Mouse (Mus musculus) left cerebral cortex, postnatal 25 days (tissue): ENCODE measurements around the gene Adssl1. TPM values are rescaled to one million over a fixed set of nuclear protein-coding genes. Genes with fewer than 3 reads are reported as not detected.

ENCODE experiments used
- DNase-seq, 2 experiments: peaks; one replicate each; pipeline ENCODE4 v3.0.0; 2022; ENCODE audit warnings: low spot score in 2 of 2, mixed read lengths in 1 of 2
- intact Hi-C: fragments of 180-260 bp; cut with DNase I; formaldehyde crosslinking; loops from one replicate; pipeline ENCODE4 v1.15.1; 2025
- total RNA-seq, 2 experiments: library from RNA; stranded (reverse); gene quantifications; 2 replicates each; pipeline ENCODE4 v1.2.3; 2021

Adssl1 gene
- total RNA-seq, 2 experiments from 2014 or later = 16.4 to 18.2 TPM

DNA sequence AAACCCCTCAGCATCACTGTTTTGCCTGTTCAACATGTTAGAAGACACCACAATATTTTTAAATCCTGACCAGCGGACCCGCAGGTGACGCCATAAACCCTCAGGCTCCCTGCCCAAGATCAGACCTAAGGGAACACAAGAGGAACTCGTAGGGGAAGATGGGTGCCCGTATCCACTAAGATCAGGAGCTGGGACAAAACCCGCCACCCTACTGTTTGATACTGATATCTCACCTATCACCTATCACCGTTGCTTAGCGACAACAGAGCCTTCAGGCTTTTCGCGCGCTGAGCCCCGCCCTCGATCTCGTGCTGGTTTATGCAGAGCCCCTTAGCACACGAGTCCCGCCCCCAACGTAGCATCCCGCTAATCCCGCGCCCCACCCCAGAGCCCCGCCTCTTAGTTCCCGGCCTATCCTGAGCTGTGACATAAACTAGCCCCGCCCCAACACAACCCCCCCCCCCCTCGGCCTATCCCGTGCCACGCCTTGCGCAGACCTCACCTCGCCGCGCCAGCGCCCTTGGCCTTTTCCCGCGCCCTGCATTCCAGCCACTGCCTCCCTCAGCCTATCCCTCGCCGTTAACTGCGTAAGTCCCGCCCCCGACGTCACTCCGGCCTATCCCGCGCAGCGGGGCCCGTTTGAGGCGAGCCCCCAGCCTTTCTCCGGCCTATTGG lies 24.5 kb downstream of the Adssl1 start, which contains the start of gene Siva1:
TSS of gene Siva1 (plus strand) at position 500 of the 675 bp plus-strand sequence.
- intact Hi-C loops = no loop called here
- DNase-seq = peak; percentile 96 to 99

- no peak for DNase-seq
- intact Hi-C loops = no loop called here
These were observed 25.1 kb downstream of the Adssl1 start for GRCm38 (mm10) chr12:112644855-112645506.

- DNase-seq = no peak
- intact Hi-C loops = no loop called here
These were observed 26.3 kb downstream of the Adssl1 start for GRCm38 (mm10) chr12:112646139-112646538.

DNA sequence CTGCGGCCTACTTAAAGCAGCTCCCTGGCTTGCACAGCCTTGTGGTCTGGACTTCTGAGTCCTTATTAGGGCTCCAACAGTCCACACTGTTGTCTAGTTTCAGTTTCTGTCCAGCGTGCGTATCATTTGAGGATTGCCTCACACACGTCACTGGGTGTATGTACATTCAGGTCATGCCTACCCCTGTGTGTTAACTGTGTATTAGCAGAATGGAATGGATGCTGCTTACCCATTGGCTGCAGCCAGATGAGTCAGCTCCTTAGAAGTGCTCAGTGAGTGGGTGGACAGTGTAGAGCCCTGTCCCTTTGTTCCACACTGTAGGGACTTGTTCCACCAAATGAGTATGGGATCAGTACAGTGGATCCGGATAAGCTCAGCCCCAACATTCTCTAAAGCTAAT lies 28.2 kb downstream of the Adssl1 start:
- intact Hi-C loops = no loop called here
- no peak for DNase-seq

DNA sequence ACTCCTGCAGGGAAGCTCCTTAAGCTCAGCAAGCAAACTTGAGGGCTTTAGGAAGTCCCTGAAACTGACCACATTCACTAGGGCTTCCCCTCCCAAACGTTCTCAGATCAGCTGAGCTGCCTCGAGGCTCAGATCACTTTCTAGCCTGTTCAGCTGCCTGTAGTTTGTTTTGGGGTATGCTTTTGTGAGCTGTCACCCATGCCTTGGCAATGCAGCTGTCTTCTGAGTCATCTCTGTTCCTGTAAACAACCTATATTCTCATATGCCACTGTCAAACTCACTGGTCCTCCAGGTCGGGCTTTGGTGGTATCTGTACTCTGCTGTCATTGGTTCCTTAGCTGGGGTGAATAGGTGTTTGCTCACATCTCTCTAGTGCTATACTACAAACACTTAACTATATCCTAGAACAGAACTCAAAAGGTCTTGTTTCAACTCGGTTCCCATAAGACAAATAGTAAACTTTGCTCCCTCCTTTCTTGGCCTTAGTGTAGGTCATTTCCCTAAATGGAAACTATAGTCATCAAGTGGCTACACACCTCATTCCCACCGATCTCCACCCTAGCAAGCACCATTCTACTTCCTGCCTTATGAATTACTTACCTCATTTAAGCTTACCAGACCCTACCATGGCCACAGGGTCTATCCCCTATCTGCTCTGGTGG lies 32.1 kb downstream of the Adssl1 start:
- intact Hi-C loops = no loop called here

DNA sequence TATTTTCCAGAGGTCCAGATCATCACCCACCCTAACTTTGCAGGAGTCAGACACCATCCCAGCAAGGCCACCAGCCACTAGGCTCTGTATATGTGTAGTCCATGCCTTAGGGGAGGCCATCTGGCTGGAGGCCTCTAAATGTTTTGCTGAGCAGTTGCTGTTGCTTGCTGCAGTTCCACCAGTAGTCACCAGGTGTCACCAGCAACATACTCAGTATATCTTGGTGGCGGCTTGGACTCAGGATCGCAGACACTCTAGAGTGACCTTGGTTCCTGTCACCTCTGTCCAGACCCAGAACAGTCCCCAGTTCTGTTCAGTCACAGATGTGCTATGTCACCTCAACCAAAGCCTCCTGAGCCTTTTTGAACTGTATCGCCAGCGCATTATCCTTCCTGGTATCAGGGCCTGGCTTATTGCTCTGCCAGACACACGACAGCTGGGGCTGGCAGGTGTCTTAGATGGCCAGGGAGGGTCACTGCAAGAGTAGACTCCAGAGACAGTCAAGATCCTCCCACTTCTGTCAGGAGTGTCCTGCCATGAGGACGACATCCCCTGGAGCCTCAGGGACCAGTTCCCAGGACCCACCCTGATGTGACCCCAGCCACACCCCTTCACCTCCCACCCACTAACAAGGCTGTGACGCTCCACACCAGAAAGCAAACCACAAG lies 33.4 kb downstream of the Adssl1 start:
- intact Hi-C loops = loop anchor here (1.0 kb wide), 2 partner anchors 22 to 54 kb away; no protein-coding TSS in a partner anchor
- peak; percentile 83 to 89 for DNase-seq

More for the DNA sequence above, 32.1 kb downstream of the Adssl1 start:
- DNase-seq = no peak

GRCm38 (mm10) chr12:112654076-112654475 lies 34.2 kb downstream of the Adssl1 start:
- intact Hi-C loops = no loop called here
- no peak for DNase-seq

DNA sequence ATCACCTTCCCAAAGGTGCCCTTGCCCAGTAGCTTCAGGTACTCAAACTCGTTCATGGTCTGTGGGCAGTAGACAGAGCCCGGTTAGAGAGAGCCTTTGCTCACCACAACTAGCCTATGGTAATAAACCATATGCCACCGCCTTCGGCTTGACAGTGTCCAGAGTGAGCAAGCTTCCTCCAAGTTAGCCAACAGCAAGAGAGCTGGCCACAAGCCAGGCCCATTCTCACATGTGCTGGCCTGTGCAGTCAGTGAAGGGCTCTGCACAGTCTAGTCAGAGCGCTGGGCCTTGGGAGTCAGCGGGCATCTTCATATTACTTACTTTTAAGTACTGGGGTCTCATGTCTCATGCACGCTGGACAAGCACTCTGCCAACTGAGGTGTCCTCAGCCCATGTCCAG lies 38.8 kb downstream of the Adssl1 start:
- no peak for DNase-seq
- intact Hi-C loops = no loop called here

GRCm38 (mm10) chr12:112659109-112659508 lies 39.3 kb downstream of the Adssl1 start:
- peak; percentile 44 to 52 for DNase-seq
- intact Hi-C loops = no loop called here

- intact Hi-C loops = no loop called here
- no peak for DNase-seq
These were observed 40.9 kb downstream of the Adssl1 start for GRCm38 (mm10) chr12:112660576-112661326.

- no peak for DNase-seq
- intact Hi-C loops = no loop called here
These were observed 41.4 kb downstream of the Adssl1 start for GRCm38 (mm10) chr12:112661327-112661605.

GRCm38 (mm10) chr12:112661851-112662250 lies 42.0 kb downstream of the Adssl1 start:
- no peak for DNase-seq
- intact Hi-C loops = no loop called here

GRCm38 (mm10) chr12:112663303-112663702 lies 43.5 kb downstream of the Adssl1 start:
- intact Hi-C loops = no loop called here
- no peak for DNase-seq

DNA sequence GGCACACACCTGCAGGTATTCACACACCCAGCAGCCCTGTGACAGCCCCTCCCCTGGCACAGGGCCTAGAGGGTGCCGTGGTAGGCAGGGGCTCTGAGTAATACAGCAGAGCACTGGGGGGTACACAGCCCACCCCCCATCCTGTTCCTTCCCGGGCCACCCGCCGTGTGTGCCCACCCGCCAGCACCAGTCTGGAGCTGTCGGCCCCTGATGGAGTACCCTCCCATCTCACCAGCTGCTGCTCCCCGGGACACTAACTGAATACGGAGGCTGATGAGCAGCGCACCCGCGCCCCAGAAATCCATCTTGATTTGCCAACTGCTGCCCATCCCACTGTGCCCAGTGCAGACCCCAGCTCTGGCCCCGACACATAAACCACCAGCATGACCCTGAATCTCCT lies 43.9 kb downstream of the Adssl1 start:
- no peak for DNase-seq
- intact Hi-C loops = no loop called here

DNA sequence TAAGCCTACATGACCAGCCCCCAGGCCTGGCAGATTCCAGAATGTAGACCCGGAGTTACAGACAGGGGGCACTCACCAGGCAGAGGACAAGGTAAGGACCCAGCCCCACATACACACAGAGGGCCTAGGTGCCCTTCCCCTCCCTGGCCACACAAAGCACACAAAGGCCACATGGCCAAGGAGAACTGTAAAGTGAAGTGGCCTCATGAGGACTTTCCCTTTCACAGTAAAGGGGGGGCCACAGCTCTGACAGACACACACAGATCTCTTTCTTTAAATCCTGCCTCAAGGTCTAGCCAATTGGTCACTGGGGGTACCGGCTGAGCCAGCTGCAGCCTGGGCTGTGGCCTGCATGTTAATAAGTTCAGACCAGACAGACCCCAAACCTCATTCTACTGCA lies 44.3 kb downstream of the Adssl1 start:
- intact Hi-C loops = no loop called here
- no peak for DNase-seq

GRCm38 (mm10) chr12:112664656-112665055 lies 44.8 kb downstream of the Adssl1 start:
- no peak for DNase-seq
- intact Hi-C loops = no loop called here

DNA sequence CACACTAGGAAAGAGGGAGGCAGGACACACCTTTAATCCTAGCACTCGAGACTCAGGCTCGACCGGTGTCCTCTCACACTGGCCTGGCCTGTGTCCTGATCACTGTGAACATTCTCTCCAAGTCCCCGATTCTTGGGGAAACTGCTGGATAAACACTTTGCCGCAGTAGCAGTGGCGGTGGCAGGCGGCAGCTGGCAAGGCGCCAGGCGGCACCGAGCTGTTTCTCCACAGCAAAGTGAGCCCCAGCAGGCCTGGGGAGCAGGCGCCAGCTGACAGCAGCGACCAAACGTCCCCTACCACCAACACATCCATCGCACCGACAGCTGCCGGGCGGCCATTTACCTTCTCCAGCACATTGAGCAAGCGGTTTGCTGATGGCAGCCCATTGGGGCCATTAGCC lies 45.6 kb downstream of the Adssl1 start:
- DNase-seq = peak; percentile 79 to 83
- intact Hi-C loops = no loop called here

GRCm38 (mm10) chr12:112665881-112666544 lies 46.2 kb downstream of the Adssl1 start:
- intact Hi-C loops = no loop called here
- DNase-seq = no peak

DNA sequence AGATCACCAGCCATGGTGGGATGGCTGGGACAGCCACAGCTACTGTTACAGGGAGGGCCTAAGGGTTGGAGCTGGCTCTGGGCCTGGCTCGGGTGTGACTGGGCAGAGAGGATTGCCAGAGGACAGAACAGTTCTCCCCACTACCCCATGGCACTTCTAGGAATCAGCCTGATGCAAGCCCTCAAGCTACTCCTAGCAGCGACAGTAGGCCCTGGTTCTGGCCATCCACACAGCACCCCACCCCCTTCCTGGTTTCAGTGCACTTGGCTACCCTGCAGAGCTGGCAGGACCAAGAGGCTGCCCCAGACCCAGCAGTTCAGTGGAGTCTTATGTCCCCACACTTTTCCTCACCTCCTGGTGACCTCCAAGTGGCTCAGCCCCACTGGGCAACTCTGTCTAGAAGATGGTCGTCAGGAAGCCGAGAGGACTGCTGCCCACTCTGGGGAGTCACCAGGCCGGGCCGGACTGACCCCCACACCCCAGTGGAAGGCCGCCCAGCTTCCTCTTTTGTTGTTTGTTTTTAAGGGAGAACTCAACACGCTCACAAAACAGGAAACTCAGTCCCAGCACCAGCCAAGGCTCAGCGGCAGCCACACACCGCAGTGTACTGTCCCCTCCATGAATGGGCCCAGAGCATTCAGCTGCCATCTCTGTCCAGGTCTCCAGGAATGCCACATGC lies 47.9 kb downstream of the Adssl1 start:
- peak; percentile 31 to 47 for DNase-seq
- intact Hi-C loops = no loop called here
